Mouse (Mus musculus): ENCODE measurements around the gene Blnk. TPM values are rescaled to one million over a fixed set of nuclear protein-coding genes. Genes with fewer than 3 reads are reported as not detected.

Blnk gene
- polyA plus RNA-seq, 1 experiment from 2014 or later = 0.83 TPM

DNA sequence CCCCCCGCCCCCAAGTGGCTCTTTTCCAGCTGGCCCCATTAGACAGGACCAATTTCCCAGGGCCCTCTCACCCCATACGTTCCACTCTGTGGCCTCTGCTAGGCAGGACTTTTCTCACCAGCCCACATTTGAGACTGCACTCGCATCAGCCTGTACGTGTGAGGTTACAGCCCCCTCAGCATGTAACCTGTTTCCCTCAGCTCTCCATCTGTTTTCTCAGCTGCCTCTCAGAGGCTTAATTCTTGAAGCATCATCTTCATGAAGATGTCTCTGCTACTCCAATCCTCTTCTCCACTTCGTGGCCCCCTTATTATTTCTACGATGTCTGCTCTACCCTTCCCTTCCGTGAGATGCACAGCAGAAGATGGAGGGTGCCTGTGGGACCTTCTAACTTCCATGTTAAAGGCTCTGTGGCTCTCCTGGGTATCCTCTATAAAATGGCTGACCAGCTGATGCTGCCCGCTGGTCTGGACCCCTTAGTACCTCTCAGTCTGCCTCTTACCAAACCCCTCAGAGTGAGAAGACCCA is 1.8 kb downstream of the Blnk start:
- Histone ChIP-seq H3K9me3 (ENCODE audit: low read depth, low read length) (no peaks in the 10 kb centered on the region), H3K27me3 (ENCODE audit: insufficient read depth, low read length) (no peaks in the 10 kb centered on the region), H3K36me3 (ENCODE audit: insufficient read depth) (no peaks in the 10 kb centered on the region), H3K4me3 (ENCODE audit: low read depth, low read length) (no peak overlapping the region), H3K27ac (ENCODE audit: low read depth) (no peak overlapping the region), H3K4me2 (no peak overlapping the region), H3K4me1 (ENCODE audit: insufficient read depth) (no peaks in the 10 kb centered on the region), H3K9ac (no peak overlapping the region)
- no peak for TF ChIP-seq CTCF (IDR thresholded peaks at IDR 0.05; ENCODE audit: low read depth)
- DNase-seq = no peak
- WGBS = 61% methylated on average over 8 of the region's 8 CpGs
- ATAC-seq (ENCODE audit: insufficient read depth) = no peak

DNA sequence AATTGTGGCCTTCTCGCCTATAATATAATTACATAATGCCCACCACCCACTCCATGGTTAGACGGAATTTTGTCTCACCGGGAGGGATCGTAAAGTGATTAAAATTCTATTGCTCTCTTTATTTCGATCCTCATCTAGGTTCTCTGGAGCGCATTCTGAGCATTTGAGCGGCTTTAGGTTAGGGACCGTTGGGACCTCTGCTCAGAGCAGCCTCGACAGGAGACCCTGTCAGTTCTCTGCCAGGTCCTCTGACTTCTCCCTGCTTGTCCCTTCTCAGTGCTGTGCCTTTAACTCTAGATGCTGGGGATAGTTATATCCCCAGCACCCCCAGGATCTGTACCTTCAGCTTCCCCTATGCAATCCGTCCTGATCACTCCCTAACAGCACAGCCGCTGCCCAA is 2.2 kb downstream of the Blnk start:
- WGBS = 83% methylated on average over 11 of the region's 11 CpGs
- H3K27me3 ChIP-seq (ENCODE audit: insufficient read depth, low read length) = no peaks in the 10 kb centered on the region
- H3K36me3 ChIP-seq (ENCODE audit: insufficient read depth) = no peaks in the 10 kb centered on the region
- TF ChIP-seq CTCF (IDR thresholded peaks at IDR 0.05; ENCODE audit: low read depth) = no peak
- no peak for DNase-seq
- H3K4me3 ChIP-seq (ENCODE audit: low read depth, low read length) = no peak overlapping the region
- ATAC-seq (ENCODE audit: insufficient read depth) = no peak
- H3K9me3 ChIP-seq (ENCODE audit: low read depth, low read length) = no peaks in the 10 kb centered on the region
- no peaks in the 10 kb centered on the region for H3K4me1 ChIP-seq (ENCODE audit: insufficient read depth)
- no peak overlapping the region for H3K9ac ChIP-seq
- no peak overlapping the region for H3K4me2 ChIP-seq
- H3K27ac ChIP-seq (ENCODE audit: low read depth) = no peak overlapping the region

DNA sequence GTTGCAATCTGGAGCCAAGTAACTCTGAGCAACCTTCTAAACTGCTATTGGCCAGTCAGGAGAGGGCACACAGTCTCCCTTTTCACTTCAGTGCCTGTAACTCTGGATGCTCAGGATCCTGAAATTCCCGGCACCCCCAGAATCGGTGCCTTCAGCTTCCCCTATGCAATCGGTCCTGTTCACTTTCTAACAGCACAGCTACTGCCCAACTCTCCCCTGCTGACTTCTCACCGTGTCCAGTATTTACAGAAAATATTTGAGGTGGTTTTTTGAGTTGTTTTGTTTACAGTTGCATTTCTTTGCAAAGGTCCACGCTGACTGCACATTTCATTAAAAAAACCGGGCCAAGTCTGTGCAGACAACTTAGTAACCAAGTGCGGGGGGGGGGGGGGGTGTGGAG is 2.7 kb downstream of the Blnk start:
- Histone ChIP-seq H3K9me3 (ENCODE audit: low read depth, low read length) (no peaks in the 10 kb centered on the region), H3K36me3 (ENCODE audit: insufficient read depth) (no peaks in the 10 kb centered on the region), H3K27me3 (ENCODE audit: insufficient read depth, low read length) (no peaks in the 10 kb centered on the region), H3K4me3 (ENCODE audit: low read depth, low read length) (no peak overlapping the region), H3K4me2 (no peak overlapping the region), H3K27ac (ENCODE audit: low read depth) (no peak overlapping the region), H3K9ac (no peak overlapping the region), H3K4me1 (ENCODE audit: insufficient read depth) (no peaks in the 10 kb centered on the region)
- DNase-seq = no peak
- TF ChIP-seq CTCF (IDR thresholded peaks at IDR 0.05; ENCODE audit: low read depth) = no peak
- 76% methylated on average over 7 of the region's 7 CpGs for WGBS
- ATAC-seq (ENCODE audit: insufficient read depth) = no peak

DNA sequence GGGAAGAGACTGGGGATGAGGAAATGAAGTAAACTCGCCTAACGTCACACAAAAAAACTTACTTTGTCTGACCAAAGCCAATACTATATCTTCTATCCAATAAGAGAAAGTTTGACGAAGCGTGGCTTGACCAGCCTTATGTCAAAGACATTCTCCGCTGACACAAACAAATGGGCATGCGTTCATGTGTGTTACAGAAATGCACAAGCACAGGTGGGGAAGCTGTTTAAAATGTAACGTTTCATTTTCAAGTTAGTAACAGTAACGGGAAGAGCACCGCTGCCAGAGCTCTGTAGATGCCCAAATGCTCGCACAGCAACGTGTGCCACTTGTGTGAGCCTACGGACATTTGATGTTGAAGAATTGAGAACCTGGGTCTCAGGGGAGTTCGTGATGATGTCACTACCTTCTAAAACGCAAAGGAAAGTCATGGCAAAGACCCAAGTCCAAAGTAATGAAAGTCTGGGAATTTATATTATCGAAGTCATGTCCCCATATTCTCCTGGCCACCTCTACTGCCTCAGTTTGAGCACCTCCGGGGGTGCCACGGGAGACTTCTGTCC is 3.5 kb downstream of the Blnk start:
- Histone ChIP-seq H3K36me3 (ENCODE audit: insufficient read depth) (no peaks in the 10 kb centered on the region), H3K9me3 (ENCODE audit: low read depth, low read length) (no peaks in the 10 kb centered on the region), H3K27me3 (ENCODE audit: insufficient read depth, low read length) (no peaks in the 10 kb centered on the region), H3K4me1 (ENCODE audit: insufficient read depth) (no peaks in the 10 kb centered on the region), H3K4me3 (ENCODE audit: low read depth, low read length) (no peak overlapping the region), H3K27ac (ENCODE audit: low read depth) (no peak overlapping the region), H3K4me2 (no peak overlapping the region), H3K9ac (no peak overlapping the region)
- DNase-seq (no peak), ATAC-seq (ENCODE audit: insufficient read depth) (no peak)
- TF ChIP-seq CTCF (IDR thresholded peaks at IDR 0.05; ENCODE audit: low read depth) = no peak
- WGBS = 86% methylated on average over 17 of the region's 17 CpGs

DNA sequence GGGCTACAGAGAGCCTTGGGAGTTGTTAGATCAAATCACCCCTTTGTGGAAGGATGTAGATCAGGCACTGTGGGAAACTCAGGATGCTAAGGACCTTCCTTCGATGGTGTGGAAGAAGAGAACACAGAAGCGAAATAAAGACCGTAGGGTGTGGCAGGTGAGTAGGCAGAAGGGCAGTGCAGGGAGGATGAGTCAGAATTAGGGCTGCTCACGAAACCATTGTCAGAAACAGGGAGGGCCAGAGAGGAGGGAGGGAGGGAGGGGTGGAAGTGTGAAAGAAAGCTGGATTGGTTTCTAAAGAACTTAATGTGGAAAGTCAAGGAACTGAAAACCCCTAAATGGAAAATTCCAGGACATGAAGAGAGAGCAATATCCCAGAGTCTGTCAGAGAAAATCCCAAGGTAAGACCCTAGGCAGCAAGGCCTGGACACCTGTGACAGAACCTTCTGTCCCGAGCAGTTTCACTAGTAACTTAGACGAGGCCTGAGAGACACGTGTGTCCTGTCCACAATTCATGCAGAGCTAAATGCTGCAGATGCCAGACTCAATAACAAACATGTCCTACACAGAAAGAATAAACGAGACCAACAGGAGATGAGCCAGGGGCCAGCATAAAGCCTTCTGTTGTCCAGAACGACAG is 4.3 kb downstream of the Blnk start:
- ATAC-seq (ENCODE audit: insufficient read depth) (no peak), DNase-seq (no peak)
- H3K4me2 ChIP-seq = no peak overlapping the region
- H3K27me3 ChIP-seq (ENCODE audit: insufficient read depth, low read length) = no peaks in the 10 kb centered on the region
- no peak overlapping the region for H3K9ac ChIP-seq
- H3K4me1 ChIP-seq (ENCODE audit: insufficient read depth) = no peaks in the 10 kb centered on the region
- WGBS = 79% methylated on average over 9 of the region's 9 CpGs
- no peaks in the 10 kb centered on the region for H3K36me3 ChIP-seq (ENCODE audit: insufficient read depth)
- H3K4me3 ChIP-seq (ENCODE audit: low read depth, low read length) = no peak overlapping the region
- H3K27ac ChIP-seq (ENCODE audit: low read depth) = no peak overlapping the region
- no peaks in the 10 kb centered on the region for H3K9me3 ChIP-seq (ENCODE audit: low read depth, low read length)
- TF ChIP-seq CTCF (IDR thresholded peaks at IDR 0.05; ENCODE audit: low read depth) = no peak

DNA sequence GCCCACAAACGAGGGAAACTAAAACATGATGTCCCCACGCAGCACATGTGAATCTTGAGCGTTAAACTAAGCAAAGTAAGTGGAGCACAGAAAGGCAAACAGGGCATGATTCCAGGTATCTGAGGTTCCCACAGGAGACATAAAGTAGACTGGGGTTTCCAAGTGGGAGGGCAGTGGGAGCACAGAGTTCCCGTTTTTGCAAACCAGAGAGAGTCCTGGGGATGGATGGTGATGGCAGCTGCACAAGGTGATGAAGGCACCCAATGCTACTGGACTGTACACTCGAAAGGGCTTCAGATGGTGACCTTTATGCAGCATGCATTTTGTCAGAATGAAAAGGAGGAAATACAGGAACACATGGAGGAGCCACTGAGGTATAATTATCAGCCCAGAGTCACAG is 5.5 kb downstream of the Blnk start:
- no peak overlapping the region for H3K4me3 ChIP-seq (ENCODE audit: low read depth, low read length)
- no peaks in the 10 kb centered on the region for H3K9me3 ChIP-seq (ENCODE audit: low read depth, low read length)
- no peak overlapping the region for H3K27ac ChIP-seq (ENCODE audit: low read depth)
- H3K9ac ChIP-seq = no peak overlapping the region
- H3K4me2 ChIP-seq = no peak overlapping the region
- ATAC-seq (ENCODE audit: insufficient read depth) (no peak), DNase-seq (no peak)
- 65% methylated on average over 5 of the region's 5 CpGs for WGBS
- TF ChIP-seq CTCF (IDR thresholded peaks at IDR 0.05; ENCODE audit: low read depth) = no peak
- no peaks in the 10 kb centered on the region for H3K36me3 ChIP-seq (ENCODE audit: insufficient read depth)
- H3K4me1 ChIP-seq (ENCODE audit: insufficient read depth) = no peaks in the 10 kb centered on the region
- no peaks in the 10 kb centered on the region for H3K27me3 ChIP-seq (ENCODE audit: insufficient read depth, low read length)

DNA sequence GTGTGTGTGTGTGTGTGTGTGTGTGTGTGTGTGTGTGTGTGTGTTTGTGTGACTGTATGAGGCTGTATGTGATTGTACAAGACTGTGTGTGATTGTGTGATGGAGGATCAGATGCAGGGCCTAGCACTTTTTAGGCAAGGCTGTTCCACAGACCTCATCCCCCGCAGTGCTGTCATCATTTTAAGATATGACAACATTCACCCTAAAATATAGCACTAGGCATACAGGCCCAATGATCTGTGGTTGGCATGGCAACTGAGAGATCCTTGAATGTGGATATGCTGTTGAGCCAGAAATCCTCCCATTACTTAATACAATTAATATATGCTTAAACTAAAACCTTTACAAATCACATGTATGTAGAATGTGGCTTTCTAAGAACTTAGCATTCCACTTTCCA is 9.8 kb downstream of the Blnk start:
- no peak overlapping the region for H3K9ac ChIP-seq
- no peak for TF ChIP-seq CTCF (IDR thresholded peaks at IDR 0.05; ENCODE audit: low read depth)
- no peak overlapping the region for H3K27ac ChIP-seq (ENCODE audit: low read depth)
- DNase-seq = no peak
- H3K27me3 ChIP-seq (ENCODE audit: insufficient read depth, low read length) = no peaks in the 10 kb centered on the region
- H3K4me2 ChIP-seq = no peak overlapping the region
- H3K9me3 ChIP-seq (ENCODE audit: low read depth, low read length) = no peaks in the 10 kb centered on the region
- H3K4me3 ChIP-seq (ENCODE audit: low read depth, low read length) = no peak overlapping the region
- H3K36me3 ChIP-seq (ENCODE audit: insufficient read depth) = no peaks in the 10 kb centered on the region
- ATAC-seq (ENCODE audit: insufficient read depth) = no peak
- WGBS = 87% methylated on average over 1 of the region's 1 CpGs
- H3K4me1 ChIP-seq (ENCODE audit: insufficient read depth) = no peaks in the 10 kb centered on the region
